9 mouse cellular contexts compared by ENCODE assay signal in the genomic region with DNA sequence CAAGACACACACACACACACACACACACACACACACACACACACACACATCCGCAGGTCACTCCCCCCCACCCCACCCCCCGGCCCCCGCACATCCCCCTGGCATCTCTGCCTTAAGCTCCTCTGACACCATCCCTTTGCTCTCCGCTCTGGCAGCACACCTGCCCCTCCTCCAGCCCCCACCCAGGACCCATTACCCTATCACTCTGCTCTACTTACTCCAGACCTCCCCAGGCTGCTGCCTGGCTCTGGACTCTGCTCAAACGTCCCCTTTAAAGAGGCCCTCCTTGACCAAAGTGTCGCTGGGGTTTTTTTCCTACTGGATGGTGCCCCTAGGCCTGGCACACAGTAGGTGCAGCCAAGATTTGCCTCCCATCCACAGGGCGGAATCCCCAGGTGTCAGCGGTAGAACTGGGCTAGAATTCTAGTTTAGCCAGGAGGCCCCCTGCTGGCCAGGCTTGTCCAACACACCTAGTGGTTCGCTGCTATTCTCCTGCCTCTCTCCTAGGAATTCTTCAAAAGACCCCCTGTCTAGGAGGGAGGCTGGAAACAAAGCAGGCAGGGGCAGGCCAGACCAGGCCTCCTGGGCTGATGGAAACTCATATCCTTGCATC. TPM values are rescaled to one million over a fixed set of nuclear protein-coding genes. Genes with fewer than 3 reads are reported as not detected.
DNase-seq lines count a peak whose midpoint lies in the region; ATAC-seq and TF ChIP-seq lines count a peak whose summit lies in the region.
"Had no signal": no experiment of that assay in that cellular context is flagged by ENCODE, and none has a peak within 500 bp of the region (broad histone marks: within the 10 kb centered on the region; RNA-seq: fewer than 3 reads in every experiment).

No protein-coding gene starts in this region.

- H3K9ac ChIP-seq in forebrain, embryonic 13.5 days: no peak overlapping the region
- H3K9ac ChIP-seq in hindbrain, embryonic 11.5 days (ENCODE audit: low read depth, low read length): no peak overlapping the region
- H3K9ac ChIP-seq in limb, embryonic 11.5 days (ENCODE audit: low read length): no peak overlapping the region; the same call in 1 of the 2 replicates
- H3K9ac ChIP-seq in midbrain, embryonic 15.5 days: no peak overlapping the region

- DNase-seq in testis, postnatal 14 days (ENCODE audit: low spot score): no peak
- peak; percentile 56 for DNase-seq in brain, embryonic 14.5 days (ENCODE audit: low read depth)
- DNase-seq in hindbrain, embryonic 11.5 days (ENCODE audit: low spot score): peak; percentile 82
- peak; percentile 86 for DNase-seq in limb, embryonic 11.5 days (ENCODE audit: low spot score)
- peak; percentile 86 for DNase-seq in testis, postnatal 10 days (ENCODE audit: low spot score)

- no peak overlapping the region for H3K4me3 ChIP-seq in testis, adult 2 months (ENCODE audit: control insufficient read depth, low read depth, low read length)
- no peak overlapping the region for H3K4me3 ChIP-seq in forebrain, embryonic 13.5 days
- H3K4me3 ChIP-seq in hindbrain, embryonic 11.5 days (ENCODE audit: low read depth, low read length): no peak overlapping the region
- no peak overlapping the region for H3K4me3 ChIP-seq in limb, embryonic 11.5 days (ENCODE audit: low read depth, low read length)
- H3K4me3 ChIP-seq in midbrain, embryonic 15.5 days: no peak overlapping the region
- H3K4me3 ChIP-seq: erythroblast, embryonic 14.5 days had no signal

- WGBS in forebrain, embryonic 13.5 days: 17% methylated on average over 9 of the region's 9 CpGs
- 7% methylated on average over 6 of the region's 9 CpGs for WGBS in hindbrain, embryonic 11.5 days
- WGBS in limb, embryonic 11.5 days: 15% methylated on average over 9 of the region's 9 CpGs
- WGBS in midbrain, embryonic 15.5 days: 19% methylated on average over 8 of the region's 9 CpGs

- no peak overlapping the region for H3K4me2 ChIP-seq in forebrain, embryonic 13.5 days
- H3K4me2 ChIP-seq in hindbrain, embryonic 11.5 days (replicated peaks; ENCODE audit: low read depth, low read length): no peak overlapping the region
- H3K4me2 ChIP-seq in limb, embryonic 11.5 days (ENCODE audit: low read depth, severe bottlenecking): no peak overlapping the region
- no peak overlapping the region for H3K4me2 ChIP-seq in midbrain, embryonic 15.5 days

- peak; percentile 66 for TF ChIP-seq CTCF in testis, adult 2 months (IDR thresholded peaks at IDR 0.05; ENCODE audit: control insufficient read depth, insufficient read depth, insufficient replicate concordance, low read depth, low read length)
- TF ChIP-seq CTCF in brain, embryonic 14.5 days (IDR thresholded peaks at IDR 0.05; ENCODE audit: borderline replicate concordance, extremely low read depth, insufficient read depth, insufficient read length): peak; percentile 79

- no peaks in the 10 kb centered on the region for H3K9me3 ChIP-seq in forebrain, embryonic 13.5 days (replicated peaks)
- no peaks in the 10 kb centered on the region for H3K9me3 ChIP-seq in hindbrain, embryonic 11.5 days (ENCODE audit: control insufficient read depth, low read length)
- H3K9me3 ChIP-seq in limb, embryonic 11.5 days (ENCODE audit: control insufficient read depth, low read length): no peaks in the 10 kb centered on the region
- no peaks in the 10 kb centered on the region for H3K9me3 ChIP-seq in midbrain, embryonic 15.5 days

- no peaks in the 10 kb centered on the region for H3K27me3 ChIP-seq in testis, adult 2 months (ENCODE audit: control insufficient read depth, insufficient read depth, low read length)
- H3K27me3 ChIP-seq in forebrain, embryonic 13.5 days: no peaks in the 10 kb centered on the region
- H3K27me3 ChIP-seq in hindbrain, embryonic 11.5 days (ENCODE audit: control insufficient read depth, insufficient read depth, low read length): no peaks in the 10 kb centered on the region
- no peaks in the 10 kb centered on the region for H3K27me3 ChIP-seq in limb, embryonic 11.5 days (ENCODE audit: control insufficient read depth, insufficient read depth, low read length)
- no peaks in the 10 kb centered on the region for H3K27me3 ChIP-seq in midbrain, embryonic 15.5 days (replicated peaks)

- TF ChIP-seq POLR2A in testis, adult 2 months (IDR thresholded peaks at IDR 0.05; ENCODE audit: control insufficient read depth, low read depth, low read length): no peak
- no peak for TF ChIP-seq POLR2A in brain, embryonic 14.5 days (IDR thresholded peaks at IDR 0.05; ENCODE audit: borderline replicate concordance, extremely low read depth, insufficient read depth, insufficient read length, poor library complexity, severe bottlenecking)

- H3K4me1 ChIP-seq in testis, adult 2 months (ENCODE audit: control insufficient read depth, insufficient read depth, low read length): no peaks in the 10 kb centered on the region; the same call in 1 of the 2 replicates
- no peaks in the 10 kb centered on the region for H3K4me1 ChIP-seq in forebrain, embryonic 13.5 days
- H3K4me1 ChIP-seq in hindbrain, embryonic 11.5 days (replicated peaks; ENCODE audit: control insufficient read depth, insufficient read depth, low read length): no peaks in the 10 kb centered on the region
- H3K4me1 ChIP-seq in limb, embryonic 11.5 days (ENCODE audit: control insufficient read depth, insufficient read depth, low read length): peaks cover 11% of the 10 kb centered on the region; the same call in 1 of the 2 replicates
- H3K4me1 ChIP-seq in midbrain, embryonic 15.5 days: no peaks in the 10 kb centered on the region

- ATAC-seq in forebrain, embryonic 13.5 days: peak; percentile 37; the same call in 1 of the 2 replicates
- ATAC-seq in hindbrain, embryonic 11.5 days (ENCODE audit: low FRiP score): peak; percentile 41; the same call in 1 of the 2 replicates
- peak; percentile 27; the same call in 1 of the 2 replicates for ATAC-seq in limb, embryonic 11.5 days (ENCODE audit: insufficient number of reproducible peaks, low FRiP score, low TSS enrichment, low read depth)
- 0 out of 2 replicates have a peak, but pooled peaks have one; percentile 9 for ATAC-seq in midbrain, embryonic 15.5 days (replicated peaks)

- no peaks in the 10 kb centered on the region for H3K36me3 ChIP-seq in testis, adult 2 months (ENCODE audit: control insufficient read depth, insufficient read depth, low read length)
- H3K36me3 ChIP-seq in forebrain, embryonic 13.5 days (ENCODE audit: poor library complexity, severe bottlenecking): no peaks in the 10 kb centered on the region
- H3K36me3 ChIP-seq in hindbrain, embryonic 11.5 days (ENCODE audit: control insufficient read depth, insufficient read depth, low read length): no peaks in the 10 kb centered on the region
- no peaks in the 10 kb centered on the region for H3K36me3 ChIP-seq in limb, embryonic 11.5 days (ENCODE audit: control insufficient read depth, insufficient read depth, low read length)
- H3K36me3 ChIP-seq in midbrain, embryonic 15.5 days (replicated peaks): no peaks in the 10 kb centered on the region

- H3K27ac ChIP-seq in testis, adult 2 months (ENCODE audit: control insufficient read depth, insufficient read depth, low read depth, low read length): no peak overlapping the region
- no peak overlapping the region for H3K27ac ChIP-seq in forebrain, embryonic 13.5 days
- H3K27ac ChIP-seq in hindbrain, embryonic 11.5 days (ENCODE audit: low read depth, low read length): no peak overlapping the region
- H3K27ac ChIP-seq in limb, embryonic 11.5 days (replicated peaks; ENCODE audit: low read depth, low read length): no peak overlapping the region
- H3K27ac ChIP-seq in midbrain, embryonic 15.5 days: no peak overlapping the region

RNA-seq across cellular contexts. Expression of gene Plxnd1, which starts 12.9 kb away (rescaled TPM):
- polyA plus RNA-seq in testis, adult 2 months (2012; rRNA removed): 5.7 and 6.1 TPM in 2 replicates
- 34.7 and 38.5 TPM in 2 replicates for polyA plus RNA-seq in brain, embryonic 14.5 days (2012; rRNA removed)
- 14.3 and 19.7 TPM in 2 replicates for polyA plus RNA-seq in forebrain, embryonic 13.5 days (2015; fragmentation: Nextera tagmentation; extraction: Ambion mirVana)
- 17.5 and 18.8 TPM in 2 replicates for polyA plus RNA-seq in hindbrain, embryonic 11.5 days (2014; fragmentation: Nextera tagmentation; extraction: Ambion mirVana)
- polyA plus RNA-seq in limb, embryonic 11.5 days (2014; fragmentation: Nextera tagmentation; extraction: Ambion mirVana): 19.6 and 26.5 TPM in 2 replicates
- polyA plus RNA-seq in midbrain, embryonic 15.5 days (2015; fragmentation: Nextera tagmentation; extraction: Ambion mirVana): 8.0 and 8.3 TPM in 2 replicates
